Mouse (Mus musculus): ENCODE results near the gene Capg. TPM values are rescaled to one million over a fixed set of nuclear protein-coding genes. Genes with fewer than 3 reads are reported as not detected.

Gene Capg
- polyA plus RNA-seq (2021; fragmentation: Nextera tagmentation) = 4.4 and 5.6 TPM in 2 replicates
- long read RNA-seq, experiment 1, partial matches to known transcripts = 2 of 5 reads
- long read RNA-seq, experiment 1, other reads (novel, unspliced or antisense) = 0 of 5 reads
- long read RNA-seq, experiment 2, transcript Capg-201 (10 exons, 1,247 nt) = major isoform, 6 of 8 reads
- long read RNA-seq, experiment 2, partial matches to known transcripts = 1 of 8 reads
- long read RNA-seq, experiment 2, other reads (novel, unspliced or antisense) = 0 of 8 reads

DNA sequence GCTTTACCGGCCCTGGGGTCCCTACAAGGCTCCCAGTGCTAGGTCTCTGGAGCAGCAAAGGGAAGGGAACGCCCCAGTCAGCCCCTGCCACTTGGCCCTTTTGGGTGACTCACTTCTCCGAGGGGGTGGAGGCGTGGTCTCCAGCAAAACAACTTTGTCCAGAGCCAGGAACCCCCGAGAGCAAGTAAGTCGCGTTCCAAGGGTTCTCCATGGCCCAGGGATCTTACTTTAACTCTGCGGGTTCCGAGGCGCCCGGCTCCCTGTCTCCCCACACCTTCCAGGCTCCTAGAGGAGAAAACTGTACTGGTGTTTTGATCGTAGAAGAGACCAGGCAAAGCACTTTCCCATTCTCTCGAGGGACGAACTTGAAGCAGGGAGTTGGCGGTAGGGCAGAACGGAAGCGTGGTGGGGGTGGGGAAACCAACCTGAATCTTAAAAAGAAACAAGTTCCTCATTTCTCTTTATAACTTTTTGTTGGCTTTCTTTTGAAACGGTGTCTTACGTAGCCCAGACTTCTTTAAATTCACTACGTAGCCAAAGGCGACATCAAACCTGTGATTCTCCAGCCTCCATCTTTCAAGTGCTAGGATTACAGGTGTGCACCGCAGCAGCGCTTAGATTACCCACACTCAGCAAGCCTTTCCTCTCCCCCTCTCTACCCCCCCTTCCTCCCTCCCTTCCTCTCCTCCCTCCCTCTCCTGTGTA, at the start of gene Capg:
TSS of gene Capg (plus strand) at position 109 of the 705 bp plus-strand sequence.

DNA sequence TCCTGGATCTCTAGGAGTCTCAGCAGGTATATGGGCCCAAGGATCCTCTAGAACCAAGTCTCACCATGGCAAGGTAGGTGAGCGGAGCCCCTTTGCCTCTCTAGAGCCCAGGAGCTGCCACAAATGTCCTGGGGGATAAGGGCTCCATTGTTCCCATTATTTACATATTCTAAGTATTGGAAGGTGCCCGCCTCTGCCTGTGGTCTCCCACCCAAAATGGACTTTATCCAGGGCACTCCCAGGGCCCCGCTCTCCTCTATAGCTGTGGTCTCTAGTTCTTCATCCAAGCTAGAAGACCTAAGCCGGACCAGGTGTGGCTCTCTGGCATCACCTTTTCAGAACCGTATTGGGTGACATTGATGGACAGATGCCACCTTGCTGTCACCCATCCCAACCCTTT, 22.6 kb upstream of the Capg start, which contains the start of gene Sh2d6:
TSS of gene Sh2d6 (minus strand) at position 101 of the 400 bp plus-strand sequence.

DNA sequence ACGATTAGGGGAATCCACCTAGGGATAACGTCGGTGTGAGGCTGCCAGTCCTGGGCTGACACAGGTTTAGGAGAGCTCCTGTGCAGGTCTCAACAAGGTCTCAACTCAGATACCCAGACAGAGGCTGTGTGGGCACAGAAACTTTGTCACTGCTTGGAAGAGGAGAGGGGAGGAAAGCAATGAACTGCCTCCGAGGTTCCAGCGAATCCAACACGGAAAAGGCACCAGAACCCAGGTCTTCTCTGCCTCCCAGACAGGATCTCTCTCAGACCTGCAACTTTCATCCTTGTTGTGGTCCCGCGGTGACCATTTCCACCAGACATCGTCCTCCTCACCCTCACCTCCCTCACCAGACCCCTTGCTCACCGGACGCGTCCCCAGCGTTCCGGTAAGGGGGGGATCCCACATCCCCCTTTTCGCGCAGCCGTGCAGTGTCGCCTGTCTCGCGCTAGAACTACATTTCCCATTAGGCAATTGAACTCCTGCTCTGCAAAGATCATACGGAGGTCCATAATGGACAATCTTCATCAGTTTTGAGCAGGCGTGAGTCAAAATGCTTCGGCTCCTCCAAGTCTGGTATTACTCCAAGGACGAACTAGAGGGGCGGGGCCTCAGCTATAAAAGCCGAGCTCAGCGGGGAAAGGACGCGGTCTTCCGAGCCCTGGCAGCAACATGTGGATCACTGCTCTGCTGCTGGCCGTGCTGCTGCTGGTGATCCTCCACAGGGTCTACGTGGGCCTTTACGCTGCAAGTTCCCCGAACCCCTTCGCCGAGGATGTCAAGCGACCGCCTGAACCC, 54.0 kb downstream of the Capg start, which contains the start of the genes Elmod3 and Retsat:
TSS of gene Elmod3 (minus strand) at position 458 of the 798 bp plus-strand sequence.
TSS of gene Retsat (plus strand) at position 520 of the 798 bp plus-strand sequence.

Other genes starting within 250 kb of the Capg start
- gene Sftpb, start 239.8 kb upstream of the Capg start, polyA plus RNA-seq (2021; fragmentation: Nextera tagmentation) = not detected in 2 replicates
- 27.1 and 33.1 TPM in 2 replicates for gene Usp39, start 199.2 kb upstream of the Capg start, polyA plus RNA-seq (2021; fragmentation: Nextera tagmentation)
- gene 0610030E20Rik, start 197.1 kb upstream of the Capg start, polyA plus RNA-seq (2021; fragmentation: Nextera tagmentation) = 9.2 and 11.7 TPM in 2 replicates
- gene Tmem150a, start 188.9 kb upstream of the Capg start, polyA plus RNA-seq (2021; fragmentation: Nextera tagmentation) = 1.8 and 3.7 TPM in 2 replicates
- gene Rnf181, start 177.4 kb upstream of the Capg start, polyA plus RNA-seq (2021; fragmentation: Nextera tagmentation) = 123 and 127 TPM in 2 replicates
- gene Vamp5, start 163.9 kb upstream of the Capg start, polyA plus RNA-seq (2021; fragmentation: Nextera tagmentation) = 18.9 and 19.9 TPM in 2 replicates
- 42.8 and 51.0 TPM in 2 replicates for gene Vamp8, start 153.7 kb upstream of the Capg start, polyA plus RNA-seq (2021; fragmentation: Nextera tagmentation)
- gene Ggcx, start 130.1 kb upstream of the Capg start, polyA plus RNA-seq (2021; fragmentation: Nextera tagmentation) = 6.0 and 6.1 TPM in 2 replicates
- gene Mat2a, start 104.8 kb upstream of the Capg start, polyA plus RNA-seq (2021; fragmentation: Nextera tagmentation) = 106 and 136 TPM in 2 replicates
- 0.49 and 0.53 TPM in 2 replicates for gene Sh2d6, start 22.7 kb upstream of the Capg start, polyA plus RNA-seq (2021; fragmentation: Nextera tagmentation)
- 16.2 and 17.2 TPM in 2 replicates for gene Elmod3, start 54.0 kb downstream of the Capg start, polyA plus RNA-seq (2021; fragmentation: Nextera tagmentation)
- gene Retsat, start 54.1 kb downstream of the Capg start, polyA plus RNA-seq (2021; fragmentation: Nextera tagmentation) = 13.3 and 14.4 TPM in 2 replicates
- 20.6 and 31.1 TPM in 2 replicates for gene Tgoln1, start 72.6 kb downstream of the Capg start, polyA plus RNA-seq (2021; fragmentation: Nextera tagmentation)
- 1.1 and 1.3 TPM in 2 replicates for gene Tcf7l1, start 244.9 kb downstream of the Capg start, polyA plus RNA-seq (2021; fragmentation: Nextera tagmentation)